In the genomic region with DNA sequence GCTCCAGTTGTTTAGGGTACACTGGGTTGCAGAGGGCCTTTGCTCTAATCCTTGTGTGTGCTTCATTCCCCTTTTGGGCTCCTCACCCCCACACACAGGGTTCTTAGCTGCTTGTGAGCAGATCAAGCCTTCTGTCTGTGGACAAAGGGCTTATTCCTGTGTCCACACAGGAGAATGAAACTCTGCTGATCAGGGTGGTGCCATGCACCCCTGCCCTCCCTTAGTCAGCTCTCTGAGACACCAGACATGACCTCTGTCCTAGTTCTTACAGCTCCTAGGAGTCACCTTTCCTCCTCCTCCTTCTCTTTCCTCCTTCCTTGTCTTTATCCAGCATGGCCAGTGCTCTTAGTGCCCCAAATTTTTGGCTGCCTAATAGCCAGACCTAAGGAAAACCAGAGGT, we compare ENCODE assay signal across 32 mouse cellular contexts. TPM values are rescaled to one million over a fixed set of nuclear protein-coding genes. Genes with fewer than 3 reads are reported as not detected.
A peak's percentile ranks its signal among the peaks of the same experiment; 100 is the strongest.
DNase-seq lines count a peak whose midpoint lies in the region; ATAC-seq and TF ChIP-seq lines count a peak whose summit lies in the region.
"Had no signal": no experiment of that assay in that cellular context is flagged by ENCODE, and none has a peak within 500 bp of the region (broad histone marks: within the 10 kb centered on the region; RNA-seq: fewer than 3 reads in every experiment).

No protein-coding gene starts in this region.

- H3K9ac ChIP-seq in intestine, embryonic 16.5 days (ENCODE audit: low read depth, low read length): no peak overlapping the region
- H3K9ac ChIP-seq in intestine, embryonic 15.5 days: no peak overlapping the region
- no peak overlapping the region for H3K9ac ChIP-seq in stomach, postnatal 0 days (ENCODE audit: low read length)
- H3K9ac ChIP-seq in forebrain, embryonic 14.5 days (ENCODE audit: low read length): no peak overlapping the region
- H3K9ac ChIP-seq in kidney, embryonic 16.5 days (replicated peaks; ENCODE audit: low read length): no peak overlapping the region
- no peak overlapping the region for H3K9ac ChIP-seq in lung, postnatal 0 days (replicated peaks; ENCODE audit: low read depth)
- H3K9ac ChIP-seq: forebrain, embryonic 13.5 days; forebrain, postnatal 0 days; heart, embryonic 12.5 days; heart, embryonic 15.5 days; hindbrain, embryonic 13.5 days had no signal

- H3K27me3 ChIP-seq in intestine, embryonic 16.5 days (replicated peaks; ENCODE audit: control insufficient read depth, insufficient read depth, low read length): no peaks in the 10 kb centered on the region
- H3K27me3 ChIP-seq in intestine, embryonic 15.5 days (replicated peaks): no peaks in the 10 kb centered on the region
- no peaks in the 10 kb centered on the region for H3K27me3 ChIP-seq in small intestine, adult 2 months (ENCODE audit: control insufficient read depth, insufficient read depth, low read length)
- no peaks in the 10 kb centered on the region for H3K27me3 ChIP-seq in stomach, postnatal 0 days (ENCODE audit: control insufficient read depth, insufficient read depth, low read length)
- H3K27me3 ChIP-seq in forebrain, embryonic 14.5 days (replicated peaks; ENCODE audit: control insufficient read depth, insufficient read depth, low read length): no peaks in the 10 kb centered on the region
- no peaks in the 10 kb centered on the region for H3K27me3 ChIP-seq in kidney, embryonic 16.5 days (ENCODE audit: insufficient read depth, low read length)
- no peaks in the 10 kb centered on the region for H3K27me3 ChIP-seq in lung, postnatal 0 days (replicated peaks; ENCODE audit: insufficient read depth, low read length)
- H3K27me3 ChIP-seq: heart, embryonic 12.5 days; heart, embryonic 15.5 days; Patski had no signal

- no peak overlapping the region for H3K4me3 ChIP-seq in intestine, embryonic 16.5 days (ENCODE audit: low read length)
- no peak overlapping the region for H3K4me3 ChIP-seq in intestine, embryonic 15.5 days (replicated peaks)
- H3K4me3 ChIP-seq in small intestine, adult 2 months (ENCODE audit: low read depth, low read length): no peak overlapping the region
- no peak overlapping the region for H3K4me3 ChIP-seq in stomach, postnatal 0 days (ENCODE audit: low read depth, low read length)
- no peak overlapping the region for H3K4me3 ChIP-seq in forebrain, embryonic 14.5 days (ENCODE audit: low read depth, low read length)
- H3K4me3 ChIP-seq in kidney, embryonic 16.5 days (ENCODE audit: low read length): no peak overlapping the region
- H3K4me3 ChIP-seq in lung, postnatal 0 days (ENCODE audit: low read depth, low read length): no peak overlapping the region
- H3K4me3 ChIP-seq: forebrain, embryonic 10.5 days; forebrain, embryonic 13.5 days; gastrocnemius, adult 2 months; heart, embryonic 12.5 days; heart, embryonic 15.5 days; hindbrain, embryonic 10.5 days; hindbrain, embryonic 13.5 days had no signal

- H3K4me2 ChIP-seq in intestine, embryonic 16.5 days (ENCODE audit: low read depth, low read length): no peak overlapping the region
- no peak overlapping the region for H3K4me2 ChIP-seq in intestine, embryonic 15.5 days (replicated peaks)
- H3K4me2 ChIP-seq in stomach, postnatal 0 days (replicated peaks; ENCODE audit: low read depth): no peak overlapping the region
- H3K4me2 ChIP-seq in forebrain, embryonic 14.5 days (ENCODE audit: low read length): no peak overlapping the region
- H3K4me2 ChIP-seq in kidney, embryonic 16.5 days (replicated peaks; ENCODE audit: low read depth, low read length): no peak overlapping the region
- no peak overlapping the region for H3K4me2 ChIP-seq in lung, postnatal 0 days (replicated peaks; ENCODE audit: low read depth, low read length)
- H3K4me2 ChIP-seq: forebrain, embryonic 13.5 days; heart, embryonic 12.5 days; heart, embryonic 15.5 days; hindbrain, embryonic 13.5 days had no signal

- ATAC-seq in intestine, embryonic 16.5 days: no peak
- ATAC-seq in intestine, embryonic 15.5 days: no peak
- peak; percentile 58 for ATAC-seq in stomach, postnatal 0 days (ENCODE audit: low FRiP score, low TSS enrichment)
- no peak for ATAC-seq in forebrain, embryonic 14.5 days
- no peak for ATAC-seq in kidney, embryonic 16.5 days (ENCODE audit: low FRiP score, low TSS enrichment)
- no peak for ATAC-seq in lung, postnatal 0 days
- ATAC-seq: forebrain, embryonic 13.5 days; forebrain, postnatal 0 days; hindbrain, embryonic 16.5 days; Patski had no signal

- H3K9me3 ChIP-seq in intestine, embryonic 16.5 days (ENCODE audit: control insufficient read depth, low read length): no peaks in the 10 kb centered on the region
- no peaks in the 10 kb centered on the region for H3K9me3 ChIP-seq in intestine, embryonic 15.5 days
- H3K9me3 ChIP-seq in stomach, postnatal 0 days (ENCODE audit: control insufficient read depth, low read length): no peaks in the 10 kb centered on the region
- no peaks in the 10 kb centered on the region for H3K9me3 ChIP-seq in forebrain, embryonic 14.5 days (replicated peaks; ENCODE audit: control insufficient read depth, low read length)
- H3K9me3 ChIP-seq in kidney, embryonic 16.5 days (ENCODE audit: low read length): no peaks in the 10 kb centered on the region
- no peaks in the 10 kb centered on the region for H3K9me3 ChIP-seq in lung, postnatal 0 days (ENCODE audit: low read length)
- H3K9me3 ChIP-seq: forebrain, embryonic 10.5 days; forebrain, embryonic 13.5 days; G1E; heart, embryonic 12.5 days; heart, embryonic 15.5 days; hindbrain, embryonic 10.5 days; hindbrain, embryonic 13.5 days had no signal

- no peaks in the 10 kb centered on the region for H3K36me3 ChIP-seq in intestine, embryonic 16.5 days (ENCODE audit: control insufficient read depth, insufficient read depth, low read length)
- H3K36me3 ChIP-seq in intestine, embryonic 15.5 days: no peaks in the 10 kb centered on the region
- H3K36me3 ChIP-seq in small intestine, adult 2 months (ENCODE audit: control insufficient read depth, insufficient read depth, low read length): no peaks in the 10 kb centered on the region
- no peaks in the 10 kb centered on the region for H3K36me3 ChIP-seq in stomach, postnatal 0 days (ENCODE audit: control insufficient read depth, insufficient read depth, low read length)
- no peaks in the 10 kb centered on the region for H3K36me3 ChIP-seq in forebrain, embryonic 14.5 days (ENCODE audit: control insufficient read depth, insufficient read depth, low read length)
- no peaks in the 10 kb centered on the region for H3K36me3 ChIP-seq in kidney, embryonic 16.5 days (ENCODE audit: insufficient read depth, low read length)
- H3K36me3 ChIP-seq in lung, postnatal 0 days (ENCODE audit: insufficient read depth, low read length): no peaks in the 10 kb centered on the region
- H3K36me3 ChIP-seq: forebrain, embryonic 10.5 days; G1E; heart, embryonic 12.5 days; heart, embryonic 15.5 days; hindbrain, embryonic 10.5 days; hindbrain, embryonic 13.5 days had no signal

- peak overlapping the region; percentile 65; the same call in 1 of the 2 replicates for H3K27ac ChIP-seq in intestine, embryonic 16.5 days (ENCODE audit: low read length)
- H3K27ac ChIP-seq in intestine, embryonic 15.5 days: no peak overlapping the region
- peak overlapping the region; percentile 93 for H3K27ac ChIP-seq in small intestine, adult 2 months (ENCODE audit: insufficient read depth, low read depth, low read length)
- peak overlapping the region; percentile 75 for H3K27ac ChIP-seq in stomach, postnatal 0 days (replicated peaks)
- H3K27ac ChIP-seq in forebrain, embryonic 14.5 days (ENCODE audit: low read depth, low read length): no peak overlapping the region
- H3K27ac ChIP-seq in kidney, embryonic 16.5 days (ENCODE audit: low read length): no peak overlapping the region
- H3K27ac ChIP-seq in lung, postnatal 0 days (ENCODE audit: low read length): no peak overlapping the region
- H3K27ac ChIP-seq: forebrain, embryonic 10.5 days; forebrain, embryonic 13.5 days; gastrocnemius, adult 2 months; heart, embryonic 15.5 days; hindbrain, embryonic 10.5 days; hindbrain, embryonic 13.5 days had no signal

- TF ChIP-seq CTCF in small intestine, adult 2 months (IDR thresholded peaks at IDR 0.05; ENCODE audit: extremely low read depth, insufficient read length, insufficient replicate concordance, low read depth, low read length): no peak
- TF ChIP-seq CTCF in stomach, postnatal 0 days (IDR thresholded peaks at IDR 0.05; ENCODE audit: low read depth): no peak
- TF ChIP-seq CTCF in lung, postnatal 0 days (IDR thresholded peaks at IDR 0.05): no peak

- TF ChIP-seq EP300 in stomach, postnatal 0 days (optimal IDR thresholded peaks at IDR 0.05): no peak
- TF ChIP-seq EP300 in lung, postnatal 0 days (IDR thresholded peaks at IDR 0.05): no peak

- H3K4me1 ChIP-seq in intestine, embryonic 16.5 days (ENCODE audit: control insufficient read depth, insufficient read depth, low read length): peaks cover 14% of the 10 kb centered on the region
- peaks cover 10% of the 10 kb centered on the region for H3K4me1 ChIP-seq in intestine, embryonic 15.5 days (replicated peaks)
- H3K4me1 ChIP-seq in small intestine, adult 2 months (ENCODE audit: control insufficient read depth, insufficient read depth, insufficient read length, low read length): peaks cover 57% of the 10 kb centered on the region
- peaks cover 3% of the 10 kb centered on the region; the same call in 1 of the 2 replicates for H3K4me1 ChIP-seq in stomach, postnatal 0 days (replicated peaks; ENCODE audit: control insufficient read depth, insufficient read depth)
- no peaks in the 10 kb centered on the region for H3K4me1 ChIP-seq in forebrain, embryonic 14.5 days (ENCODE audit: control insufficient read depth, insufficient read depth, low read length)
- H3K4me1 ChIP-seq in kidney, embryonic 16.5 days (ENCODE audit: insufficient read depth, low read length): no peaks in the 10 kb centered on the region
- peaks cover 2% of the 10 kb centered on the region; the same call in 1 of the 2 replicates for H3K4me1 ChIP-seq in lung, postnatal 0 days (ENCODE audit: insufficient read depth, low read depth, low read length)
- H3K4me1 ChIP-seq: forebrain, embryonic 10.5 days had no signal

- TF ChIP-seq POLR2A in small intestine, adult 2 months (IDR thresholded peaks at IDR 0.05; ENCODE audit: low read depth, low read length): no peak

- peak; percentile 21 for DNase-seq in adipocyte (ENCODE audit: low spot score)
- DNase-seq in stomach, postnatal 0 days (ENCODE audit: low spot score): peak; percentile 54
- no peak for DNase-seq in forebrain, embryonic 14.5 days (ENCODE audit: low spot score)
- DNase-seq in lung, postnatal 0 days (ENCODE audit: low spot score): no peak
- DNase-seq: adrenal gland, adult 2 months; adrenal gland, postnatal 14 days; B cell, adult 2 months; cerebellum, adult 11-12 months; cerebellum, adult 9-10 months; cerebellum, postnatal 14 days; forebrain, postnatal 0 days; gastrocnemius, adult 2 months; gastrocnemius, postnatal 14 days; heart, postnatal 10 days; heart, postnatal 36 days; kidney, adult 11 months had no signal

RNA-seq across cellular contexts. Expression of a gene that starts 7.7 kb away (rescaled TPM):
- polyA plus RNA-seq in intestine, embryonic 16.5 days (2015; fragmentation: Nextera tagmentation; extraction: Ambion mirVana): 113 and 116 TPM in 2 replicates
- polyA plus RNA-seq in intestine, embryonic 15.5 days (2015; fragmentation: Nextera tagmentation; extraction: Ambion mirVana): 79.9 and 90.3 TPM in 2 replicates
- 288 and 515 TPM in 2 replicates for polyA plus RNA-seq in small intestine, adult 2 months (2012; rRNA removed)
- 109 and 120 TPM in 2 replicates for polyA plus RNA-seq in stomach, postnatal 0 days (2015; fragmentation: Nextera tagmentation; extraction: Ambion mirVana)
- polyA plus RNA-seq in forebrain, embryonic 14.5 days (2014; fragmentation: Nextera tagmentation; extraction: Ambion mirVana): 4.0 TPM in 2 replicates
- 53.0 and 57.0 TPM in 2 replicates for polyA plus RNA-seq in kidney, embryonic 16.5 days (2015; fragmentation: Nextera tagmentation; extraction: Ambion mirVana)
- polyA plus RNA-seq in lung, postnatal 0 days (2015; fragmentation: Nextera tagmentation; extraction: Ambion mirVana): 59.5 and 72.8 TPM in 2 replicates

RNA-seq across cellular contexts. Expression of a gene that starts 16.4 kb away (rescaled TPM):
- 24.8 and 27.0 TPM in 2 replicates for polyA plus RNA-seq in intestine, embryonic 16.5 days (2015; fragmentation: Nextera tagmentation; extraction: Ambion mirVana)
- 31.1 and 32.6 TPM in 2 replicates for polyA plus RNA-seq in intestine, embryonic 15.5 days (2015; fragmentation: Nextera tagmentation; extraction: Ambion mirVana)
- polyA plus RNA-seq in small intestine, adult 2 months (2012; rRNA removed): 5.0 and 7.7 TPM in 2 replicates
- polyA plus RNA-seq in stomach, postnatal 0 days (2015; fragmentation: Nextera tagmentation; extraction: Ambion mirVana): 10.9 and 13.4 TPM in 2 replicates
- polyA plus RNA-seq in forebrain, embryonic 14.5 days (2014; fragmentation: Nextera tagmentation; extraction: Ambion mirVana): 97.4 and 101 TPM in 2 replicates
- 39.3 and 40.3 TPM in 2 replicates for polyA plus RNA-seq in kidney, embryonic 16.5 days (2015; fragmentation: Nextera tagmentation; extraction: Ambion mirVana)
- polyA plus RNA-seq in lung, postnatal 0 days (2015; fragmentation: Nextera tagmentation; extraction: Ambion mirVana): 6.2 and 8.2 TPM in 2 replicates
- polyA plus RNA-seq: G1E had no signal

RNA-seq across cellular contexts. Expression of a gene that starts 25.5 kb away (rescaled TPM):
- not detected in 2 replicates for polyA plus RNA-seq in intestine, embryonic 16.5 days (2015; fragmentation: Nextera tagmentation; extraction: Ambion mirVana)
- polyA plus RNA-seq in intestine, embryonic 15.5 days (2015; fragmentation: Nextera tagmentation; extraction: Ambion mirVana): not detected in 2 replicates
- polyA plus RNA-seq in small intestine, adult 2 months (2012; rRNA removed): not detected in 2 replicates
- polyA plus RNA-seq in stomach, postnatal 0 days (2015; fragmentation: Nextera tagmentation; extraction: Ambion mirVana): 0.18 TPM in 1 of 2 replicates, not detected in the other
- polyA plus RNA-seq in forebrain, embryonic 14.5 days (2014; fragmentation: Nextera tagmentation; extraction: Ambion mirVana): not detected in 2 replicates
- polyA plus RNA-seq in kidney, embryonic 16.5 days (2015; fragmentation: Nextera tagmentation; extraction: Ambion mirVana): not detected in 2 replicates
- not detected in 2 replicates for polyA plus RNA-seq in lung, postnatal 0 days (2015; fragmentation: Nextera tagmentation; extraction: Ambion mirVana)
- polyA plus RNA-seq: adrenal gland, adult 2 months; embryonic facial prominence, embryonic 11.5 days; embryonic facial prominence, embryonic 14.5 days; forebrain, embryonic 10.5 days; forebrain, embryonic 13.5 days; forebrain, postnatal 0 days; frontal cortex, adult 2 months; G1E; heart, embryonic 15.5 days; hindbrain, embryonic 10.5 days; hindbrain, embryonic 13.5 days; hindbrain, embryonic 16.5 days; Patski had no signal

RNA-seq across cellular contexts. Expression of a gene that starts 32.1 kb away (rescaled TPM):
- 110 and 118 TPM in 2 replicates for polyA plus RNA-seq in intestine, embryonic 16.5 days (2015; fragmentation: Nextera tagmentation; extraction: Ambion mirVana)
- polyA plus RNA-seq in intestine, embryonic 15.5 days (2015; fragmentation: Nextera tagmentation; extraction: Ambion mirVana): 113 and 124 TPM in 2 replicates
- 61.1 and 96.8 TPM in 2 replicates for polyA plus RNA-seq in small intestine, adult 2 months (2012; rRNA removed)
- 49.7 and 54.3 TPM in 2 replicates for polyA plus RNA-seq in stomach, postnatal 0 days (2015; fragmentation: Nextera tagmentation; extraction: Ambion mirVana)
- polyA plus RNA-seq in forebrain, embryonic 14.5 days (2014; fragmentation: Nextera tagmentation; extraction: Ambion mirVana): 52.5 and 52.8 TPM in 2 replicates
- 257 and 266 TPM in 2 replicates for polyA plus RNA-seq in kidney, embryonic 16.5 days (2015; fragmentation: Nextera tagmentation; extraction: Ambion mirVana)
- 412 and 467 TPM in 2 replicates for polyA plus RNA-seq in lung, postnatal 0 days (2015; fragmentation: Nextera tagmentation; extraction: Ambion mirVana)

RNA-seq across cellular contexts. Expression of a gene that starts 59.2 kb away (rescaled TPM):
- polyA plus RNA-seq in intestine, embryonic 16.5 days (2015; fragmentation: Nextera tagmentation; extraction: Ambion mirVana): not detected in 2 replicates
- polyA plus RNA-seq in intestine, embryonic 15.5 days (2015; fragmentation: Nextera tagmentation; extraction: Ambion mirVana): not detected in 2 replicates
- not detected in 2 replicates for polyA plus RNA-seq in small intestine, adult 2 months (2012; rRNA removed)
- not detected in 2 replicates for polyA plus RNA-seq in stomach, postnatal 0 days (2015; fragmentation: Nextera tagmentation; extraction: Ambion mirVana)
- polyA plus RNA-seq in forebrain, embryonic 14.5 days (2014; fragmentation: Nextera tagmentation; extraction: Ambion mirVana): not detected in 2 replicates
- polyA plus RNA-seq in kidney, embryonic 16.5 days (2015; fragmentation: Nextera tagmentation; extraction: Ambion mirVana): not detected in 2 replicates
- polyA plus RNA-seq in lung, postnatal 0 days (2015; fragmentation: Nextera tagmentation; extraction: Ambion mirVana): not detected in 2 replicates
- polyA plus RNA-seq: adrenal gland, adult 2 months; embryonic facial prominence, embryonic 11.5 days; embryonic facial prominence, embryonic 14.5 days; forebrain, embryonic 10.5 days; forebrain, embryonic 13.5 days; forebrain, postnatal 0 days; frontal cortex, adult 2 months; G1E; heart, embryonic 12.5 days; heart, embryonic 15.5 days; hindbrain, embryonic 10.5 days; hindbrain, embryonic 13.5 days; hindbrain, embryonic 16.5 days; Patski had no signal

Comparison
In these comparisons a context has a peak if more than half of its experiments do, and no peak if none do; other contexts are left out.
1. H3K27ac ChIP-seq: peak in intestine, embryonic 16.5 days (single experiment), small intestine, adult 2 months (single experiment) and stomach, postnatal 0 days (single experiment); none in intestine, embryonic 15.5 days (single experiment), forebrain, embryonic 14.5 days (single experiment), kidney, embryonic 16.5 days (single experiment) and lung, postnatal 0 days (single experiment).
2. DNase-seq: peak in adipocyte (single experiment) and stomach, postnatal 0 days (single experiment); none in forebrain, embryonic 14.5 days (single experiment) and lung, postnatal 0 days (single experiment).
3. RNA of a gene that starts 7.7 kb away (polyA plus RNA-seq): 288 to 515 TPM in small intestine, adult 2 months, 113 to 116 TPM in intestine, embryonic 16.5 days, 109 to 120 TPM in stomach, postnatal 0 days, 79.9 to 90.3 TPM in intestine, embryonic 15.5 days, 59.5 to 72.8 TPM in lung, postnatal 0 days and 53.0 to 57.0 TPM in kidney, embryonic 16.5 days; 4.0 TPM in forebrain, embryonic 14.5 days; every median in the first group is over 10 times any median in the second.